Mouse (Mus musculus) ES-E14 (cell line): ENCODE results near the gene Flnb. TPM values are rescaled to one million over a fixed set of nuclear protein-coding genes. Genes with fewer than 3 reads are reported as not detected.

Experiments used
- DNase-seq: peaks from one replicate; pipeline ENCODE4 v3.0.0-alpha.2; 2013; ENCODE audit warnings: low read depth, low spot score
- H3K27ac ChIP-seq: 2 replicates; pipeline ENCODE4 v1.5.1; 2012; ENCODE audit warnings: low read depth, mild to moderate bottlenecking, low read length, moderate library complexity, mixed read lengths; ENCODE audit not compliant: poor library complexity, insufficient read depth, severe bottlenecking
- H3K36me3 ChIP-seq: 2 replicates; pipeline ENCODE4 v1.6.1; 2012; ENCODE audit warnings: mild to moderate bottlenecking, low read length, moderate library complexity, mixed read lengths; ENCODE audit not compliant: control insufficient read depth, poor library complexity, insufficient read depth, severe bottlenecking
- H3K4me1 ChIP-seq, 2 experiments: fragments of 150-350 bp in 1 of 2; sonication (generic) in 1 of 2; 2 replicates each; pipeline ENCODE4 v1.6.1; 2012; ENCODE audit warnings: low read length in 2 of 2, mild to moderate bottlenecking in 1 of 2, mixed read lengths in 1 of 2; ENCODE audit not compliant: control insufficient read depth in 2 of 2, insufficient read depth in 2 of 2, poor library complexity in 1 of 2
- H3K4me3 ChIP-seq, 2 experiments: fragments of 150-350 bp in 1 of 2; sonication (generic) in 1 of 2; 2 replicates each; pipeline ENCODE4 v1.5.1; 2012; ENCODE audit warnings: low read length in 2 of 2, low read depth in 1 of 2, mild to moderate bottlenecking in 1 of 2, mixed read lengths in 1 of 2; ENCODE audit not compliant: insufficient read depth in 1 of 2, poor library complexity in 1 of 2, severe bottlenecking in 1 of 2
- H3K9ac ChIP-seq: 2 replicates; pipeline ENCODE4 v1.6.1; 2012; ENCODE audit warnings: low read depth, mild to moderate bottlenecking, low read length, mixed read lengths; ENCODE audit not compliant: poor library complexity, insufficient read depth, severe bottlenecking
- H3K9me3 ChIP-seq: fragments of 150-350 bp; sonication (generic); 2 replicates; pipeline ENCODE4 v1.6.1; 2012; ENCODE audit warnings: low read depth, mild to moderate bottlenecking, low read length; ENCODE audit not compliant: control insufficient read depth, insufficient read depth
- CHD2 ChIP-seq: IDR thresholded peaks from 2 replicates; pipeline ENCODE4 v1.6.1; 2014; ENCODE audit warnings: mild to moderate bottlenecking, low read depth, low read length, inconsistent platforms
- HCFC1 ChIP-seq: IDR thresholded peaks from 2 replicates; pipeline ENCODE4 v1.6.1; 2012; ENCODE audit warnings: low read length, inconsistent platforms, borderline replicate concordance; ENCODE audit not compliant: insufficient read depth
- MAFK ChIP-seq: IDR thresholded peaks from 2 replicates; pipeline ENCODE4 v1.6.1; 2014; ENCODE audit warnings: mild to moderate bottlenecking, low read depth, low read length, inconsistent platforms; ENCODE audit not compliant: insufficient read depth
- ZC3H11A ChIP-seq: IDR thresholded peaks from 2 replicates; pipeline ENCODE4 v1.6.1; 2012; ENCODE audit warnings: low read depth, mild to moderate bottlenecking, inconsistent platforms, low read length, borderline replicate concordance
- ZNF384 ChIP-seq: IDR thresholded peaks from 2 replicates; pipeline ENCODE4 v1.6.1; 2012; ENCODE audit warnings: low read depth, low read length, inconsistent platforms
- in situ Hi-C, 2 experiments: fragments of 600-800 bp; cut with MboI; formaldehyde crosslinking; loops; one replicate each; pipeline ENCODE4 v1.15.1; 2025; ENCODE audit warnings: low sequenced_read_pairs in 2 of 2, inconsistent platforms in 1 of 2; ENCODE audit not compliant: unreplicated experiment in 2 of 2
- total RNA-seq: library from RNA; depleted of rRNA; stranded (reverse); fragments of 300-350 nt; gene quantifications from 2 replicates; pipeline ENCODE4 v1.2.3, GENCODE M21; 2012

The Flnb gene
- total RNA-seq, 1 experiment = 350 TPM

- in situ Hi-C loops = loop anchor here (10.0 to 25.0 kb wide), 2 partner anchors 377 to 384 kb away; no protein-coding TSS in a partner anchor
- H3K27ac ChIP-seq = no peak overlapping the region
- H3K9ac ChIP-seq = no peak overlapping the region
- no peak for TF ChIP-seq ZNF384
- no peak for TF ChIP-seq HCFC1
- TF ChIP-seq CHD2 = no peak
- no peak for TF ChIP-seq MAFK
- no peaks in the 10 kb centered on the region for H3K9me3 ChIP-seq
- no peak for DNase-seq
- peaks cover 0 to 24% of the 10 kb centered on the region in 2 experiments; a peak in 1 of 4 replicates for H3K4me1 ChIP-seq
- H3K36me3 ChIP-seq = no peaks in the 10 kb centered on the region
- H3K4me3 ChIP-seq = no peak overlapping the region
These were observed 142.9 kb downstream of the Flnb start for GRCm38 (mm10) chr14:7960616-7961015.

GRCm38 (mm10) chr14:7961714-7962113 is 144.0 kb downstream of the Flnb start:
- no peaks in the 10 kb centered on the region for H3K36me3 ChIP-seq
- H3K4me1 ChIP-seq = peaks cover 0 to 17% of the 10 kb centered on the region in 2 experiments; a peak in 1 of 4 replicates
- in situ Hi-C loops = loop anchor here (10.0 to 25.0 kb wide), 2 partner anchors 376 to 383 kb away; no protein-coding TSS in a partner anchor
- H3K9ac ChIP-seq = no peak overlapping the region
- H3K9me3 ChIP-seq = no peaks in the 10 kb centered on the region
- H3K27ac ChIP-seq = no peak overlapping the region
- TF ChIP-seq HCFC1 (no peak), MAFK (no peak), CHD2 (no peak), ZC3H11A (no peak), ZNF384 (no peak)
- no peak for DNase-seq
- H3K4me3 ChIP-seq = no peak overlapping the region

GRCm38 (mm10) chr14:7962626-7963025 is 144.9 kb downstream of the Flnb start:
- in situ Hi-C loops = loop anchor here (10.0 to 25.0 kb wide), 2 partner anchors 375 to 382 kb away; no protein-coding TSS in a partner anchor
- no peak overlapping the region for H3K9ac ChIP-seq
- H3K9me3 ChIP-seq = no peaks in the 10 kb centered on the region
- no peak overlapping the region for H3K4me3 ChIP-seq
- H3K27ac ChIP-seq = no peak overlapping the region
- no peak for DNase-seq
- TF ChIP-seq ZC3H11A (no peak), ZNF384 (no peak), HCFC1 (no peak), CHD2 (no peak), MAFK (no peak)
- peaks cover 0 to 15% of the 10 kb centered on the region in 2 experiments; a peak in 1 of 4 replicates for H3K4me1 ChIP-seq
- H3K36me3 ChIP-seq = no peaks in the 10 kb centered on the region

GRCm38 (mm10) chr14:7963160-7963559 is 145.4 kb downstream of the Flnb start:
- Histone ChIP-seq H3K9me3 (no peaks in the 10 kb centered on the region), H3K4me3 (no peak overlapping the region), H3K9ac (0 out of 2 replicates have a peak overlapping the region, but pooled peaks have one; percentile 27), H3K4me1 (peaks cover 0 to 13% of the 10 kb centered on the region in 2 experiments; a peak in 1 of 4 replicates), H3K36me3 (no peaks in the 10 kb centered on the region), H3K27ac (no peak overlapping the region)
- TF ChIP-seq ZC3H11A (no peak), ZNF384 (no peak), HCFC1 (no peak), MAFK (no peak), CHD2 (no peak)
- no peak for DNase-seq
- in situ Hi-C loops = loop anchor here (10.0 to 25.0 kb wide), 2 partner anchors 374 to 382 kb away; no protein-coding TSS in a partner anchor
